Mouse (Mus musculus) intestine, embryonic 16.5 days (tissue): ENCODE data around the gene Slc2a1. TPM values are rescaled to one million over a fixed set of nuclear protein-coding genes. Genes with fewer than 3 reads are reported as not detected.

Experiments used
- ATAC-seq: fragments of 200-750 bp; cut with Nextera tagmentation; 2 replicates; pipeline ENCODE4 v1.8.0; 2017; ENCODE audit warnings: moderate TSS enrichment, moderate library complexity
- H3K27ac ChIP-seq: fragments of 300-500 bp; sonication (generic); 2 replicates; pipeline ENCODE4 v1.5.1; 2014; ENCODE audit warnings: mild to moderate bottlenecking, low read length
- H3K27me3 ChIP-seq: fragments of 300-500 bp; sonication (generic); replicated peaks from 2 replicates; pipeline ENCODE4 v1.6.1; 2014; ENCODE audit warnings: low read length, control low read depth, mixed read lengths; ENCODE audit not compliant: control insufficient read depth, insufficient read depth
- H3K36me3 ChIP-seq: fragments of 300-500 bp; sonication (generic); 2 replicates; pipeline ENCODE4 v1.6.1; 2014; ENCODE audit warnings: low read length, control low read depth; ENCODE audit not compliant: control insufficient read depth, insufficient read depth
- H3K4me1 ChIP-seq: fragments of 300-500 bp; sonication (generic); 2 replicates; pipeline ENCODE4 v1.6.1; 2014; ENCODE audit warnings: low read length, control low read depth, mixed read lengths; ENCODE audit not compliant: control insufficient read depth, insufficient read depth
- H3K4me2 ChIP-seq: fragments of 300-500 bp; sonication (generic); 2 replicates; pipeline ENCODE4 v1.6.1; 2014; ENCODE audit warnings: low read depth, low read length, control low read depth
- H3K4me3 ChIP-seq: fragments of 300-500 bp; sonication (generic); 2 replicates; pipeline ENCODE4 v1.5.1; 2014; ENCODE audit warnings: mild to moderate bottlenecking, low read length
- H3K9ac ChIP-seq: fragments of 300-500 bp; sonication (generic); 2 replicates; pipeline ENCODE4 v1.6.1; 2014; ENCODE audit warnings: low read depth, low read length
- H3K9me3 ChIP-seq: fragments of 300-500 bp; sonication (generic); 2 replicates; pipeline ENCODE4 v1.6.1; 2016; ENCODE audit warnings: low read length, control low read depth; ENCODE audit not compliant: control insufficient read depth
- WGBS: fragments of 180-500 bp; shearing (Covaris S2); extraction: QIAGEN DNeasy Blood & Tissue Kit; methylation state at CpG from one replicate; pipeline ENCODE4 v1.1.7; 2014; 5-methylcytosine and 5-hydroxymethylcytosine counted together
- polyA plus RNA-seq: library from polyadenylated mRNA; unstranded; fragments of >200 nt; fragmentation: Nextera tagmentation; extraction: Ambion mirVana; gene quantifications from 2 replicates; pipeline ENCODE4 v1.2.1, GENCODE M21; 2015

Slc2a1 gene
- polyA plus RNA-seq, 1 experiment from 2014 or later: 156 TPM

- H3K27ac ChIP-seq: no peak overlapping the region
These were observed 35.5 kb upstream of the Slc2a1 start for GRCm38 (mm10) chr4:119072941-119073451.

DNA sequence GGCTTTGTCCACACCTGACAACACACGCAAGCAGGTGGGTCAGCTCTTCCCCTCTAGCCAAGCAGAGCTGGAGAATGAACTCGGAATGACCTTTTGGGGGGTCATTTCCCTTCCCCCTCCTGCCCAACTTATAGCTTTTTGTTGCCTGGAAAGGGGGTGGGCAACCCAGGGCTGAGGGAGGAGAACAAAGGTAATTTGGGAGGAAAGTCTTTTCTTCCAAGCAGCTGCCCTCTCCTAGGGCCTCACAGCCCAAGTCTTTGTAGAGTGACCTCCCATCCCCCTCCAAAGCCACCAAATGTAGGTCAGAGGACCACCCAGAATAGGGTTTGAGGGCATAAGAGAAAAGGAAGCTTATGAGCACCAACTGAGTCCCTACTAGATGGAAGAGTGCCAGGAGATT lies 34.9 kb upstream of the Slc2a1 start:
- 51% methylated on average over 2 of the region's 2 CpGs for WGBS
- H3K9ac ChIP-seq: no peak overlapping the region
- peaks cover 22% of the 10 kb centered on the region for H3K4me1 ChIP-seq
- no peak overlapping the region for H3K4me2 ChIP-seq
- H3K27ac ChIP-seq: no peak overlapping the region
- no peak for ATAC-seq
- H3K27me3 ChIP-seq: no peaks in the 10 kb centered on the region
- H3K4me3 ChIP-seq: no peak overlapping the region
- no peaks in the 10 kb centered on the region for H3K9me3 ChIP-seq
- no peaks in the 10 kb centered on the region for H3K36me3 ChIP-seq

More at GRCm38 (mm10) chr4:119072941-119073451, 35.5 kb upstream of the Slc2a1 start:
- no peaks in the 10 kb centered on the region for H3K36me3 ChIP-seq
- peak overlapping the region; percentile 42 for H3K4me2 ChIP-seq
- peak overlapping the region; percentile 48 for H3K9ac ChIP-seq
- WGBS: 15% methylated on average over 28 of the region's 28 CpGs
- H3K9me3 ChIP-seq: no peaks in the 10 kb centered on the region
- H3K4me3 ChIP-seq: peak overlapping the region; percentile 23
- H3K4me1 ChIP-seq: peaks cover 22% of the 10 kb centered on the region
- H3K27me3 ChIP-seq: no peaks in the 10 kb centered on the region
- peak; percentile 83 for ATAC-seq

- 48% methylated on average over 6 of the region's 6 CpGs for WGBS
- no peak overlapping the region for H3K9ac ChIP-seq
- no peaks in the 10 kb centered on the region for H3K36me3 ChIP-seq
- ATAC-seq: no peak
- H3K4me3 ChIP-seq: no peak overlapping the region
- no peak overlapping the region for H3K27ac ChIP-seq
- H3K9me3 ChIP-seq: no peaks in the 10 kb centered on the region
- H3K4me2 ChIP-seq: no peak overlapping the region
- peaks cover 22% of the 10 kb centered on the region for H3K4me1 ChIP-seq
- H3K27me3 ChIP-seq: no peaks in the 10 kb centered on the region
These were observed 33.9 kb upstream of the Slc2a1 start for GRCm38 (mm10) chr4:119074596-119074995.

GRCm38 (mm10) chr4:119075273-119075672 lies 33.2 kb upstream of the Slc2a1 start:
- no peak for ATAC-seq
- 58% methylated on average over 7 of the region's 7 CpGs for WGBS
- no peaks in the 10 kb centered on the region for H3K27me3 ChIP-seq
- H3K9ac ChIP-seq: no peak overlapping the region
- H3K27ac ChIP-seq: no peak overlapping the region
- H3K9me3 ChIP-seq: no peaks in the 10 kb centered on the region
- H3K4me3 ChIP-seq: no peak overlapping the region
- no peak overlapping the region for H3K4me2 ChIP-seq
- H3K36me3 ChIP-seq: no peaks in the 10 kb centered on the region
- peaks cover 22% of the 10 kb centered on the region for H3K4me1 ChIP-seq

DNA sequence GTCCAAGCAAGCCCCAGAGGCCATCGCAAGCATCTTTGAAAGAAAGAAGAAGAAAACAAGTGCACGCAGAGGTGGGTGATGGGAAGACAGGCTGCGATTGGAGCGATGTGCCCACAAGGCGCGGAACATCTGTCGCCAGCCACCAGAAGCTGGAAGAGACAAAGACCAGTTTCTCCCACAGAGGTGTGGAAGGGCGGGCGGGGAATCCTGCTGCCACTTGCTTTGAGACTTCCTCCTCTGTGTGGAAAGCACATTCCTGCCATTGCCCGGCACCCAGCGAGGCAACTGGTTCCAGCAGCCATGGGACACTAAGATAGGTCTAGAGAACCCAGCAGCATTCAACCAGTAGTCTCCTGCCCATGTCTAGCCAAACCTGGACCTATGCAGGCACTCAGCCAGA lies 32.2 kb upstream of the Slc2a1 start:
- Histone ChIP-seq H3K4me1 (peaks cover 22% of the 10 kb centered on the region), H3K9me3 (no peaks in the 10 kb centered on the region), H3K36me3 (no peaks in the 10 kb centered on the region), H3K27ac (no peak overlapping the region), H3K4me2 (no peak overlapping the region), H3K9ac (no peak overlapping the region), H3K4me3 (no peak overlapping the region), H3K27me3 (no peaks in the 10 kb centered on the region)
- ATAC-seq: no peak
- 71% methylated on average over 11 of the region's 11 CpGs for whole genome bisulfite sequencing

- ATAC-seq: peak; percentile 52
- Histone ChIP-seq H3K36me3 (no peaks in the 10 kb centered on the region), H3K27ac (no peak overlapping the region), H3K4me3 (no peak overlapping the region), H3K9me3 (no peaks in the 10 kb centered on the region), H3K27me3 (no peaks in the 10 kb centered on the region), H3K9ac (no peak overlapping the region), H3K4me2 (no peak overlapping the region), H3K4me1 (peaks cover 15% of the 10 kb centered on the region)
- WGBS: 37% methylated on average over 13 of the region's 13 CpGs
These were observed 31.3 kb upstream of the Slc2a1 start for GRCm38 (mm10) chr4:119077084-119077682.

DNA sequence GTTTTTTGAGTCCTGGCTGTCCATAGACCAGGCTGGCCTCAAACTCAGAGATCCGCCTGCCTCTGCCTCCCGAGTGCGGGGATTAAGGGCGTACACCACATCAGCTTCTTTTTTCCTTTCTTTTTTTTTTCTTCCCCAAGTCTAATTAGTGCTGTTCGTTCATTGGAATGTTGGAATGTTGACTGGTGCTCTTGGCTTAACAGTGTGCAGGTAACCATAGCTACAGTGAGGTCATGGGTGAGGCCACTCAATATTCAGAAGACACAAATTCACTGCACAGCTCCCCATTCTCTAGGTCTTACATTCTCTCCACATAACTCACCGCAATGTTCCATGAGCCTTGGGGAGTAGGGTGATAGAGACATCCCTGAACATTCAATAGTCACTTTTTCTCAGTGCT lies 28.6 kb upstream of the Slc2a1 start:
- no peaks in the 10 kb centered on the region for H3K9me3 ChIP-seq
- no peak overlapping the region for H3K9ac ChIP-seq
- H3K4me3 ChIP-seq: no peak overlapping the region
- WGBS: 89% methylated on average over 6 of the region's 6 CpGs
- no peak for ATAC-seq
- peaks cover 5% of the 10 kb centered on the region; the same call in 1 of the 2 replicates for H3K4me1 ChIP-seq
- no peaks in the 10 kb centered on the region for H3K27me3 ChIP-seq
- no peak overlapping the region for H3K4me2 ChIP-seq
- no peaks in the 10 kb centered on the region for H3K36me3 ChIP-seq
- H3K27ac ChIP-seq: no peak overlapping the region

DNA sequence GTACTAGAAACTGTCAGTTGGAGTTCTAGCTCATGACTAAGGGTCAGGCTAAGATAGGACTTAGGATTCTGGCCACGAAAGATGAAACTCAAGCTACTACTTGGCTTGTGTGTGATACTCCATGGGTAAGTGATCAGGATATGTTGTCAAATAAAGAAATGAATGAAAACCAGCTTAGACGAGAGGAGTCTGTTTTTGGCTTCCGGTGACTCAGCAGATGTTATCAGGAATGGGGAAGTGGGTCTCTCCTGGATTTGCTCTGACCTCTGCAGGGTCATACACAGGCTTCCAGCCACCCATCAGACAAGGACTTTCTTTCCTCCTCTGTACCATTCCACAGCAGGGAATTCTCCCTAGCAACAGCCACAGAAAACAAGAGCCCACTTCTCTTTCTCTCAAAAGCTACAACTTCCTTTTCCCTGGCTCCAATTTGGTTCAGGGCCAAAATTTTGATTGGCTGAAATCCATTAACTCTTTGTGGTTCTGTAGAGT lies 25.7 kb upstream of the Slc2a1 start:
- Histone ChIP-seq H3K4me2 (no peak overlapping the region), H3K4me3 (no peak overlapping the region), H3K27ac (no peak overlapping the region), H3K9me3 (no peaks in the 10 kb centered on the region), H3K4me1 (no peaks in the 10 kb centered on the region), H3K27me3 (no peaks in the 10 kb centered on the region), H3K36me3 (no peaks in the 10 kb centered on the region), H3K9ac (no peak overlapping the region)
- ATAC-seq: no peak
- WGBS: 53% methylated on average over 3 of the region's 3 CpGs

GRCm38 (mm10) chr4:119088424-119088823 lies 20.1 kb upstream of the Slc2a1 start:
- H3K4me2 ChIP-seq: no peak overlapping the region
- no peak overlapping the region for H3K4me3 ChIP-seq
- no peaks in the 10 kb centered on the region for H3K27me3 ChIP-seq
- WGBS: 47% methylated on average over 2 of the region's 2 CpGs
- H3K4me1 ChIP-seq: no peaks in the 10 kb centered on the region
- H3K9ac ChIP-seq: no peak overlapping the region
- no peaks in the 10 kb centered on the region for H3K9me3 ChIP-seq
- no peaks in the 10 kb centered on the region for H3K36me3 ChIP-seq
- ATAC-seq: no peak
- no peak overlapping the region for H3K27ac ChIP-seq

- no peaks in the 10 kb centered on the region for H3K27me3 ChIP-seq
- H3K4me2 ChIP-seq: no peak overlapping the region
- H3K9ac ChIP-seq: no peak overlapping the region
- no peak for ATAC-seq
- H3K4me3 ChIP-seq: no peak overlapping the region
- H3K27ac ChIP-seq: no peak overlapping the region
- WGBS: 52% methylated on average over 7 of the region's 7 CpGs
- H3K36me3 ChIP-seq: no peaks in the 10 kb centered on the region
- H3K9me3 ChIP-seq: no peaks in the 10 kb centered on the region
- peaks cover 11% of the 10 kb centered on the region for H3K4me1 ChIP-seq
These were observed 14.6 kb upstream of the Slc2a1 start for GRCm38 (mm10) chr4:119093890-119094289.
